Mouse (Mus musculus): Measurements from ENCODE around the gene Tango6. TPM values are rescaled to one million over a fixed set of nuclear protein-coding genes. Genes with fewer than 3 reads are reported as not detected.

Gene Tango6
- polyA plus RNA-seq, 1 experiment from 2014 or later, result 9.0 TPM

- Histone ChIP-seq H3K4me3 (ENCODE audit: low read depth, low read length) (no peak overlapping the region), H3K9ac (ENCODE audit: low read length) (no peak overlapping the region), H3K4me1 (ENCODE audit: control insufficient read depth, insufficient read depth, low read length) (no peaks in the 10 kb centered on the region), H3K27me3 (ENCODE audit: control insufficient read depth, insufficient read depth, low read length) (no peaks in the 10 kb centered on the region), H3K27ac (ENCODE audit: low read depth, low read length) (no peak overlapping the region), H3K4me2 (ENCODE audit: low read depth) (no peak overlapping the region), H3K9me3 (ENCODE audit: control insufficient read depth, low read length) (no peaks in the 10 kb centered on the region), H3K36me3 (ENCODE audit: control insufficient read depth, insufficient read depth, low read length) (peaks cover 2% of the 10 kb centered on the region; the same call in 1 of the 2 replicates)
- WGBS, result 87% methylated on average over 17 of the region's 17 CpGs
- DNase-seq (ENCODE audit: low spot score) (no peak), ATAC-seq (ENCODE audit: insufficient read depth, low FRiP score, low TSS enrichment) (no peak)
These were observed 136.0 kb downstream of the Tango6 start for GRCm38 (mm10) chr8:106818626-106819515.

GRCm38 (mm10) chr8:106819581-106819980 is 136.7 kb downstream of the Tango6 start:
- H3K27me3 ChIP-seq (ENCODE audit: control insufficient read depth, insufficient read depth, low read length), result no peaks in the 10 kb centered on the region
- ATAC-seq (ENCODE audit: insufficient read depth, low FRiP score, low TSS enrichment) (no peak), DNase-seq (ENCODE audit: low spot score) (no peak)
- no peak overlapping the region for H3K9ac ChIP-seq (ENCODE audit: low read length)
- no peak overlapping the region for H3K4me2 ChIP-seq (ENCODE audit: low read depth)
- WGBS, result 89% methylated on average over 3 of the region's 3 CpGs
- no peaks in the 10 kb centered on the region for H3K9me3 ChIP-seq (ENCODE audit: control insufficient read depth, low read length)
- no peaks in the 10 kb centered on the region for H3K4me1 ChIP-seq (ENCODE audit: control insufficient read depth, insufficient read depth, low read length)
- H3K4me3 ChIP-seq (ENCODE audit: low read depth, low read length), result no peak overlapping the region
- no peak overlapping the region for H3K27ac ChIP-seq (ENCODE audit: low read depth, low read length)
- H3K36me3 ChIP-seq (ENCODE audit: control insufficient read depth, insufficient read depth, low read length), result peaks cover 2% of the 10 kb centered on the region; the same call in 1 of the 2 replicates

DNA sequence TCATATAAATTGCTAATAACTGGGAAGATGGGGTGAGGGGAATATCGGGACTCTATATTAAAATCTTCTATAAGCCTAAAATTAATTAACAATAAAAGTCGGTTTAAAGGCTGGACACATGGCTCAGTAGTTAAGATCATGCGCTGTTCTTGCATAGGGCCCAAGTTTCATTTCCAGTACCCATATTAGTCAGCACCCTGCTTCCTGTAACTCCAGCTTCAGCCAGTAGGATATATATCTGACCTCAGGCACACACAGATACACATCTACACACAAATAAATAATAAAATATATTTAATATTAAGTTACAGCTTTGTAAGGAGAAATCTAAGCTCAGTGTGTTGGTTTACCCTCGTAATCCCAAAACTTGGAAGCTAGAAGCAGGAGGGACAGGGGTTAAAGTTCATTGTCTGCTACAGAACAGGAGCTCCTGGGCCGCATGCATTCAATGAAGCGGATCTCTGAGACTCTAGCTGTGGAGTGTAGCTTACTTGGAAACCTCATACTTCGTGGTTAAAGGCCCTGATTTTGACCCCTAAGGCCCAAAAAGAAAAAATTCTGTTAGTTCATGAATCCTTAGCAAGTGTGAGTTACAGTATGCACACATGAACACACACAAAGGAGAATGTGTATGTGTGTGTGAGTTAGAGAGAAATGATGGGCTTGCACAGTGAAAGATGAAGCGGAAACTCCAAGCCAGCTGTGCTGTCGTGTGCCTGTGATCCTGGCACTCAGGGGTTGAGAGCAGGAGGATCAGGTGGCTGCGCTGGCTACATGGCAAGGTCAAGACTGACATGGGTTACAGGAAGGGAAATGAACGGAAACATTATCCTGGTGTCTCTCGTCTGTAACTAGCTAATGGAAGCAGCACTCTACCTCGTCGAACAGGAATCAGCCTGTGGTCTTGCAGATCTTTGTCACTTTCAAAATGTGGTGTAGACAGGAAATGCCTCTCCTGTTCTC is 138.0 kb downstream of the Tango6 start:
- H3K4me2 ChIP-seq (ENCODE audit: low read depth), result no peak overlapping the region
- ATAC-seq (ENCODE audit: insufficient read depth, low FRiP score, low TSS enrichment), result no peak
- no peaks in the 10 kb centered on the region for H3K9me3 ChIP-seq (ENCODE audit: control insufficient read depth, low read length)
- WGBS, result 80% methylated on average over 14 of the region's 14 CpGs
- H3K4me1 ChIP-seq (ENCODE audit: control insufficient read depth, insufficient read depth, low read length), result no peaks in the 10 kb centered on the region
- no peak overlapping the region for H3K4me3 ChIP-seq (ENCODE audit: low read depth, low read length)
- no peaks in the 10 kb centered on the region for H3K27me3 ChIP-seq (ENCODE audit: control insufficient read depth, insufficient read depth, low read length)
- no peak for DNase-seq (ENCODE audit: low spot score)
- no peak overlapping the region for H3K9ac ChIP-seq (ENCODE audit: low read length)
- H3K36me3 ChIP-seq (ENCODE audit: control insufficient read depth, insufficient read depth, low read length), result peaks cover 2% of the 10 kb centered on the region; the same call in 1 of the 2 replicates
- no peak overlapping the region for H3K27ac ChIP-seq (ENCODE audit: low read depth, low read length)

DNA sequence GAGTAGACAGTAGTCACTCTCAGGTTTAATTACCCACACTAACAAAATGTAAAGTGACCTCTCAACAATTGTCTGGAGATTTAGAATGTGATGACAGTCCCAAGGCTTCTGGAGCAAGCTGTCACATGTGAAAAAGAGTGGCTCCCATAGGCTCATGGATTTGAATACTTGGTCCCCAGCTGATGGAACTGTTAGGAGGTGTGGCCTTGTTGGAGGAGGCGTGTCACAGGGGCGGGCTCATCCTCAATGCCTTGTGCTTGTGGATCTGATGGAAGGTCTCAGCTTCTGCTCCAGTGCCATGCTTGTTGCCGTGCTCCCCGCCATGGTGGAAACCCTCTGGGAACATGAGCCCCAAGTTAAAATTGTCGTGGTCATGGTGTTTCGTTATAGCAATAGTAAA is 146.1 kb downstream of the Tango6 start:
- WGBS, result 86% methylated on average over 6 of the region's 6 CpGs
- no peak for DNase-seq (ENCODE audit: low spot score)
- no peak overlapping the region for H3K4me3 ChIP-seq (ENCODE audit: low read depth, low read length)

DNA sequence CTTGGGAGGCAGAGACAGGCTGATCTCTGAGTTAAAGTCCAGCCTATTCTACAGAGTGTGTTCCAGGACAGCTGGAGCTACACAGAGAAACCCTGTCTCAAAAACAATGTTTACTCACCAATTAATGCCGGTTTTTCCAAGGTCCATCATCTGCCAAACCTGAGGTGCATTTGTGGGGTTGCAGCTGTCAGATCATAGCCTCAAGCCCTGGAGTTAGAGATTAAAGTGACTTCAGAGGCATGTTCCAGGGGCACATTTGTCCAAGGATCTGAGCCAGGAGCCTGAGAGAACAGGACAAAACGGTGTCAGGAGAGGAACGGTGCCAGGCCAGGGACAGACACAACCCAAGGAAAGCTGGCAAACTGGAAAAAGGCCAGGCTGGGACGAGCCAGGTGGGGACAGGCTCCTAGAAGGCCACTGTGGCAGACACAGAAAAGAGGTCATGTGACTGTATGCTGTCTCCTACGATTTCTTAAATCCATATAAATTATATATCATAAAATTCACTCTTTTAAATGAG is 146.7 kb downstream of the Tango6 start:
- ATAC-seq (ENCODE audit: insufficient read depth, low FRiP score, low TSS enrichment), result no peak
- 88% methylated on average over 5 of the region's 5 CpGs for WGBS

More for the DNA sequence above, 146.1 kb downstream of the Tango6 start:
- no peak overlapping the region for H3K27ac ChIP-seq (ENCODE audit: low read depth, low read length)
- no peaks in the 10 kb centered on the region for H3K4me1 ChIP-seq (ENCODE audit: control insufficient read depth, insufficient read depth, low read length)
- H3K9ac ChIP-seq (ENCODE audit: low read length), result no peak overlapping the region
- H3K4me2 ChIP-seq (ENCODE audit: low read depth), result no peak overlapping the region
- no peaks in the 10 kb centered on the region for H3K27me3 ChIP-seq (ENCODE audit: control insufficient read depth, insufficient read depth, low read length)
- no peaks in the 10 kb centered on the region for H3K9me3 ChIP-seq (ENCODE audit: control insufficient read depth, low read length)
- ATAC-seq (ENCODE audit: insufficient read depth, low FRiP score, low TSS enrichment), result no peak
- no peaks in the 10 kb centered on the region for H3K36me3 ChIP-seq (ENCODE audit: control insufficient read depth, insufficient read depth, low read length)

DNA sequence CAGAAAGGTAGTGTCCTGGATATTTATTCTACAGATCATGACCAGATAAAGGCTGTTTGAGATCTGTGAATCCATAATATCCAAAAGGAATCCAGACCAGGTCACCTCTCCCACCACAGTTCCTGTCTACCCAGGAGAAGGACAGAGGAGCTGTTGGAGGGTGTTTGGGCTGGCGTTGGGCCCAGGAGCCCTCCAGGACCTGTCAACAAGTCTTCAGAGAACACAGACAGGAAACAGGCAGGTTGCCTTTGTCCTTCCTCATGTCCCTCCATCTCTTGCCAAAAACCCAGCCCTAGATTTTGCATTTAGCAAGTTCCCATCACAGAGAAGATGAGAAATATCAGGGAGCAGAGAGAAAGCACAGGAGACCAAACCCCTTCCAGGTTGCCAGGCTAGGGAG is 152.0 kb downstream of the Tango6 start:
- WGBS, result 76% methylated on average over 1 of the region's 1 CpGs
- H3K4me3 ChIP-seq (ENCODE audit: low read depth, low read length), result no peak overlapping the region
- DNase-seq (ENCODE audit: low spot score), result no peak
- H3K27ac ChIP-seq (ENCODE audit: low read depth, low read length), result no peak overlapping the region
- no peaks in the 10 kb centered on the region for H3K9me3 ChIP-seq (ENCODE audit: control insufficient read depth, low read length)
- no peaks in the 10 kb centered on the region; the same call in 1 of the 2 replicates for H3K4me1 ChIP-seq (ENCODE audit: control insufficient read depth, insufficient read depth, low read length)
- no peak overlapping the region for H3K4me2 ChIP-seq (ENCODE audit: low read depth)
- no peak for ATAC-seq (ENCODE audit: insufficient read depth, low FRiP score, low TSS enrichment)
- H3K36me3 ChIP-seq (ENCODE audit: control insufficient read depth, insufficient read depth, low read length), result no peaks in the 10 kb centered on the region
- no peaks in the 10 kb centered on the region for H3K27me3 ChIP-seq (ENCODE audit: control insufficient read depth, insufficient read depth, low read length)
- no peak overlapping the region for H3K9ac ChIP-seq (ENCODE audit: low read length)

More for the DNA sequence above, 146.7 kb downstream of the Tango6 start:
- Histone ChIP-seq H3K4me2 (ENCODE audit: low read depth) (no peak overlapping the region), H3K4me3 (ENCODE audit: low read depth, low read length) (no peak overlapping the region), H3K4me1 (ENCODE audit: control insufficient read depth, insufficient read depth, low read length) (no peaks in the 10 kb centered on the region), H3K27me3 (ENCODE audit: control insufficient read depth, insufficient read depth, low read length) (no peaks in the 10 kb centered on the region), H3K9me3 (ENCODE audit: control insufficient read depth, low read length) (no peaks in the 10 kb centered on the region), H3K27ac (ENCODE audit: low read depth, low read length) (no peak overlapping the region), H3K9ac (ENCODE audit: low read length) (no peak overlapping the region), H3K36me3 (ENCODE audit: control insufficient read depth, insufficient read depth, low read length) (no peaks in the 10 kb centered on the region)
- no peak for DNase-seq (ENCODE audit: low spot score)

- DNase-seq (ENCODE audit: low spot score) (no peak), ATAC-seq (ENCODE audit: insufficient read depth, low FRiP score, low TSS enrichment) (no peak)
- 80% methylated on average over 6 of the region's 6 CpGs for WGBS
- H3K4me1 ChIP-seq (ENCODE audit: control insufficient read depth, insufficient read depth, low read length), result no peaks in the 10 kb centered on the region; the same call in 1 of the 2 replicates
- no peaks in the 10 kb centered on the region for H3K9me3 ChIP-seq (ENCODE audit: control insufficient read depth, low read length)
- no peak overlapping the region for H3K9ac ChIP-seq (ENCODE audit: low read length)
- no peaks in the 10 kb centered on the region for H3K36me3 ChIP-seq (ENCODE audit: control insufficient read depth, insufficient read depth, low read length)
- no peak overlapping the region for H3K27ac ChIP-seq (ENCODE audit: low read depth, low read length)
- H3K4me2 ChIP-seq (ENCODE audit: low read depth), result no peak overlapping the region
- H3K4me3 ChIP-seq (ENCODE audit: low read depth, low read length), result no peak overlapping the region
- no peaks in the 10 kb centered on the region for H3K27me3 ChIP-seq (ENCODE audit: control insufficient read depth, insufficient read depth, low read length)
These were observed 153.7 kb downstream of the Tango6 start for GRCm38 (mm10) chr8:106836525-106836924.

DNA sequence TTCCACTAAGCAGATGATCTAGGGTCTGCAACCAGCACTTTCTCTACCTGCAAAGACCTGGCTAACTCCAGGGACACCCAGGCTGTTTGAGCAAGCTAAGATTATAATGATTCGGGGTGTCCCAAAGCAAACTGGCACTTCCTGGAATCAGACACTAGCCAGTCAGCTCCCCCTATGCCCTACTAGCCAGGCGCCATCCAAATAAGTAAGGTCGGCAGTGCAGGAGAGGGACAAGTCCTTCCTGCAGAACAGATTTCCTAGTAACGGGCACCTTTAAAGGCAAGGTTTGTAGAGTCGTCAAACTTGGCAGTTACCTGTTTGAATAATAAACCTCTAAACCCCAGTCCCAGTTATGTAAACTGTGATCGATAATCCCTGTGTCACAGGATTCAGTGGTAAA is 155.9 kb downstream of the Tango6 start:
- Histone ChIP-seq H3K36me3 (ENCODE audit: control insufficient read depth, insufficient read depth, low read length) (no peaks in the 10 kb centered on the region), H3K9ac (ENCODE audit: low read length) (no peak overlapping the region), H3K4me3 (ENCODE audit: low read depth, low read length) (no peak overlapping the region), H3K27me3 (ENCODE audit: control insufficient read depth, insufficient read depth, low read length) (no peaks in the 10 kb centered on the region), H3K9me3 (ENCODE audit: control insufficient read depth, low read length) (no peaks in the 10 kb centered on the region), H3K4me2 (ENCODE audit: low read depth) (no peak overlapping the region), H3K27ac (ENCODE audit: low read depth, low read length) (no peak overlapping the region), H3K4me1 (ENCODE audit: control insufficient read depth, insufficient read depth, low read length) (no peaks in the 10 kb centered on the region; the same call in 1 of the 2 replicates)
- no peak for ATAC-seq (ENCODE audit: insufficient read depth, low FRiP score, low TSS enrichment)
- no peak for DNase-seq (ENCODE audit: low spot score)
- 87% methylated on average over 6 of the region's 6 CpGs for WGBS
